Mouse (Mus musculus): ENCODE results near the gene Gm10334. TPM values are rescaled to one million over a fixed set of nuclear protein-coding genes. Genes with fewer than 3 reads are reported as not detected.
"Not testable (repeated sequence)": the region's sequence is repeated elsewhere in the genome, so short reads cannot be mapped to it uniquely, and the experiment has no call there.

The Gm10334 gene
- polyA plus RNA-seq (2015; fragmentation: Nextera tagmentation; extraction: Ambion mirVana): 0.18 and 0.94 TPM in 2 replicates

DNA sequence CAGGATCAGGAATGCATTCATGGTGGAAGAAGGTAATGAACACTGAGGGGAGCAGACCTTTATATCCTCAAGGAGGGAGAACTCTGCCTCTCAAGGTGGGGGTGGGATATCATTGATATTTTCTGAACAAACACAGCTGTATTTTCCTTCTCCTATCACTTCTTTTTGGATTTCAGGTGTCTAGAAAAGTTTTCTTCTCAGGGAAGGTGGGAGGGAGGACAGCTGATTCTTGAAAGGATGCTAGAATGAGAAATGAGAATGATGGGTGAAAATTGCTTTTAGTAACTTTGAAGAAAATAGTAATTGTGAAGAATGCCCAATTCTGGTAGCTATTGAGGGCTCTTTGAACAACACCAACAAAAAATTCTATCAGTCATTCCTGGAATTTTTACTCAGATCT is at the start of gene Gm10334:
Gene Gm10334, minus strand, starts transcription at position 101 of the 400 bp plus-strand sequence.
- not testable (repeated sequence) for H3K36me3 ChIP-seq (replicated peaks); H3K4me3 ChIP-seq (replicated peaks); H3K27me3 ChIP-seq; H3K4me2 ChIP-seq; H3K4me1 ChIP-seq (replicated peaks); H3K9ac ChIP-seq; ATAC-seq (ENCODE audit: insufficient read depth); H3K27ac ChIP-seq (replicated peaks); H3K9me3 ChIP-seq (replicated peaks)

DNA sequence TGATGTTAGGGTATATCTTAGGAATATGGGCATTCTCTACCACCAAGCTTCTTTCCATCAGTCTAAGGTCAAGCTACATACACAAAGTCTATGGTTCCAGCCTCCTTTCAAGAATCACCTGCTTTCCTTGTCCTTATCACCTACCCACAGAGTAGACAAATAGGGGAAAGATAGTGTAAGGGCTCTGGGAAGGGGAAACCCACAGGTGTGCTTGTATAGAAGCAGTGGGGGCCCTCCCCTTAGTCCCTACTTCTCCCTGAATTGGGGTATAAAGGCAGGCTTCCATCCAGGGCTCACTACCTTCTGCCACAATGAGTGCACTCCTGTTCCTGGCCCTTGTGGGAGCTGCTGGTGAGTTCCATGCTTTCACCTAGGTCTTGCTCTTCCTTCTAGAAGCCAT is 12.7 kb upstream of the Gm10334 start, which contains the start of gene Prss1:
Gene Prss1, plus strand, starts transcription at position 301 of the 400 bp plus-strand sequence.
- H3K27ac ChIP-seq (replicated peaks); H3K4me2 ChIP-seq; H3K4me3 ChIP-seq (replicated peaks); ATAC-seq (ENCODE audit: insufficient read depth); H3K36me3 ChIP-seq (replicated peaks); H3K9me3 ChIP-seq (replicated peaks); H3K9ac ChIP-seq; H3K27me3 ChIP-seq; H3K4me1 ChIP-seq (replicated peaks): not testable (repeated sequence)

DNA sequence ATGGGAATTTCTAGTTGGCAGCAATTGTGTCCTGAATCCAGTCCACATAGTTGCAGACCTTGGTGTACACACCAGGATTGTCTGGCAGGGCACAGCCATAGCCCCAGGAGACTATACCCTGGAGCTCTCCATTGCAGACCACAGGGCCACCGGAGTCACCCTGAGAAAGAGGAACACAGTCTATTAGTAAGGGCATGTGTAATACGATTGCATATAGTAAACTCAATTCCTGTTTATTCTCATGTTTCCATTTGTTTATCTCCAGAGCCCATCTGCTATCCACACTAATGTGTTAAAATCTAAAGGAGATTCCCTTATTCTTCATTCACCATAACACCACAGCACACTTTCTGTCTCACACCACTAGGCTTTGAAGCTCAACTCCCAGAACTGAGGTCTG is 3.7 kb downstream of the Gm10334 start:
- H3K4me3 ChIP-seq (replicated peaks); H3K4me2 ChIP-seq; H3K4me1 ChIP-seq (replicated peaks); H3K9ac ChIP-seq; ATAC-seq (ENCODE audit: insufficient read depth); H3K9me3 ChIP-seq (replicated peaks); H3K36me3 ChIP-seq (replicated peaks); H3K27me3 ChIP-seq; H3K27ac ChIP-seq (replicated peaks): not testable (repeated sequence)
- WGBS (ENCODE audit: insufficient replicate concordance): 46% methylated on average over 2 of the region's 2 CpGs

Other genes starting within 250 kb of the Gm10334 start
- gene Try4, start 143.9 kb downstream of the Gm10334 start, polyA plus RNA-seq (2015; fragmentation: Nextera tagmentation; extraction: Ambion mirVana): not detected in 2 replicates
- gene Try5, start 129.3 kb downstream of the Gm10334 start, polyA plus RNA-seq (2015; fragmentation: Nextera tagmentation; extraction: Ambion mirVana): 1.9 TPM in 1 of 2 replicates, not detected in the other
- 0.35 and 3.7 TPM in 2 replicates for gene Try10, start 92.0 kb downstream of the Gm10334 start, polyA plus RNA-seq (2015; fragmentation: Nextera tagmentation; extraction: Ambion mirVana)
- 0.51 TPM in 1 of 2 replicates, not detected in the other for gene Prss3, start 68.5 kb downstream of the Gm10334 start, polyA plus RNA-seq (2015; fragmentation: Nextera tagmentation; extraction: Ambion mirVana)
- 0.14 and 0.64 TPM in 2 replicates for gene Gm5771, start 53.8 kb downstream of the Gm10334 start, polyA plus RNA-seq (2015; fragmentation: Nextera tagmentation; extraction: Ambion mirVana)
- gene Prss1, start 12.8 kb upstream of the Gm10334 start, polyA plus RNA-seq (2015; fragmentation: Nextera tagmentation; extraction: Ambion mirVana): 0.45 and 3.8 TPM in 2 replicates
- 0.22 and 1.1 TPM in 2 replicates for gene Prss2, start 75.6 kb upstream of the Gm10334 start, polyA plus RNA-seq (2015; fragmentation: Nextera tagmentation; extraction: Ambion mirVana)
- 0.48 and 0.59 TPM in 2 replicates for gene Ephb6, start 159.3 kb upstream of the Gm10334 start, polyA plus RNA-seq (2015; fragmentation: Nextera tagmentation; extraction: Ambion mirVana)
- gene Trpv6, start 190.3 kb upstream of the Gm10334 start, polyA plus RNA-seq (2015; fragmentation: Nextera tagmentation; extraction: Ambion mirVana): 0.13 and 0.15 TPM in 2 replicates
- 0.02 and 0.13 TPM in 2 replicates for gene Trpv5, start 234.6 kb upstream of the Gm10334 start, polyA plus RNA-seq (2015; fragmentation: Nextera tagmentation; extraction: Ambion mirVana)
- gene Llcfc1, start 238.3 kb upstream of the Gm10334 start, polyA plus RNA-seq (2015; fragmentation: Nextera tagmentation; extraction: Ambion mirVana): 0.12 TPM in 1 of 2 replicates, not detected in the other

Data from liver, embryonic 15.5 days (tissue).